Mouse (Mus musculus) lung, adult 2 months (tissue): ENCODE results near the gene Clic4.

Experiments used
- CTCF ChIP-seq: fragments of 200-500 bp; IDR thresholded peaks from 2 replicates; pipeline ENCODE4 v1.5.1; 2011; ENCODE audit warnings: mild to moderate bottlenecking, low read length, control low read depth; ENCODE audit not compliant: insufficient read depth
- POLR2A ChIP-seq: fragments of 200-500 bp; IDR thresholded peaks from 2 replicates; pipeline ENCODE4 v1.6.1; 2011; ENCODE audit warnings: low read depth, mild to moderate bottlenecking, control low read depth, low read length, borderline replicate concordance; ENCODE audit errors: extremely low read depth

- TF ChIP-seq POLR2A (no peak), CTCF (no peak)
Measured at GRCm38 (mm10) chr4:135242913-135243541, 29.6 kb downstream of the Clic4 start.
